Mouse (Mus musculus): ENCODE results near the gene Ncoa5. TPM values are rescaled to one million over a fixed set of nuclear protein-coding genes. Genes with fewer than 3 reads are reported as not detected.

The Ncoa5 gene
- polyA plus RNA-seq, 1 experiment: 33.0 TPM

DNA sequence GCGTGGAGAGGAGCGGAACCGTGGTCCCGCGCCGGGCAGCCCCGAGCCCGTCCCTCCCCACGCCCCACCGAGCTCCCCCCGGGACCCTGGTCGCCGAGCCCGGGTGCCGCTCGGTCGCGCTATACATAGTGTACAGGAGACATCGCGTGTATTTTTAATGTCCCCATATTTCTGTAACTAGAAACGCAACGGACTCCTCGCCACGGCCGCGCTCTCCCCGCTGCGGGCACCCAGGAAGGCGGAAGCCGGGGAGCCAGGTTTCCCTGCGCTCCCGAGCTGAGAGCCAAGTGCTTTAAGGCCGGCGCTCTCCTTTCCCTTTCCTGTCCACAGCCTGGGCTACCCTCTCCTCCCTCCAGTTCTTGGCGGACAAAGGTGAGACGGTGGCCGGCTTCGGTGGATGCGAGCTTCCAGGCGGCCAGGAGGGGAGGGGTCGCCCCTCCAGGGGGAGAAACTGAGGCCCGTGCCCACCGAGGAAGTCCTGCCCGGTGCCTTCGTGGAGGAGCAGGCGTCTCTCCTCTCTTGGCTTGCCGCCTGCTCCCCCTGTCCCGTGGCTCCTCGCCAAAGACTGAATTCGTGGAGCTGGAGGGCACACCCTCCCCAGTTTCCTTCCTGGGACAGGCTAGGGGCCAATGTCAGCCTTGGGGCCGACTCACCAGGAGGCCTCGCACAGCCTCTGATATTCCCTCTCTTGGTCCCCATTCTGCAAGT is 36.8 kb downstream of the Ncoa5 start:
- Histone ChIP-seq H3K4me1 (ENCODE audit: control insufficient read depth, insufficient read depth, low read length) (0 out of 2 replicates have a peak, but pooled peaks cover 5% of the 10 kb centered on the region), H3K4me3 (ENCODE audit: insufficient read depth, low read length) (peak overlapping the region; percentile 43), H3K27ac (ENCODE audit: insufficient read depth, low read depth, low read length) (no peak overlapping the region)
- TF ChIP-seq CTCF (IDR thresholded peaks at IDR 0.05; ENCODE audit: low read depth, low read length) (no peak), POLR2A (IDR thresholded peaks at IDR 0.05; ENCODE audit: borderline replicate concordance, low read depth, low read length) (no peak)

DNA sequence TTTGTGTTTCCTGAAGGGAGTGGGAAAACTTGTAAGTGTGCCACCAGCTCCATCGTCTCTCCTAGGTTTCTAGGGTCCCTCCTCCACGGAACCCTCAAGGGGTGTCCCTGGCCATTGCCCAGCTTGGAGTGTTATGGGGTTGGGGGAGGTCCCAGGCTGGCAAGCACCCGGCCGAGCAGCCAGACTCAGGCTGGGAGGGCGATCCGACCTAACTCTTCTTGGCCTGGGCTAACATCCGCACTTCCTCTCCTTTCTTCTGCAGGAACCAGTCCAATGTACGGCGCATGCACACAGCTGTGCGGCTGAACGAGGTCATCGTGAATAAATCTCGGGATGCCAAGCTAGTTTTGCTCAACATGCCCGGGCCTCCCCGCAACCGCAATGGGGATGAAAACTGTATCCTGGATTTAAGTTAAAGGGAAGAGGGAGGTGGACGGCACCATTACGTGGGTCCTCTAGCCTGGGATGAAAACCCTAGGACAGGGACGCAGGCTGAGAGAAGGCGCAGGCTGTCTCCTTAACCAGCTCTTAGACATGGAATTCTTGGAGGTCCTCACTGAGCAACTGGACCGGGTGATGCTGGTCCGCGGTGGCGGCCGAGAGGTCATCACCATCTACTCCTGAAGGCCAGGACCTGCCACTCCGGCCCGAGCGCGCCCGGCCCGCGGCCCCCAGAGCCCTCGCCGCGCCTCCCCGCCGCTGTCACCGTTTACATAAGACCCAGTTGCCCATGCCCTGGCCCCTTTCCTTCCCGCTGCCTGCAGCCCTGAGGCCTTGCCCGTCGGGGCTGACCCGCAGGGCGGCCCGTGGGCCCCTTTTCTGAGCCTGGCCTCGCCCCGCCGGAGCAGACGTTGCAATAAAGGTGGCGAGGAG is 37.6 kb downstream of the Ncoa5 start:
- H3K27ac ChIP-seq (ENCODE audit: insufficient read depth, low read depth, low read length): no peak overlapping the region
- H3K4me3 ChIP-seq (ENCODE audit: insufficient read depth, low read length): peak overlapping the region; percentile 43
- 0 out of 2 replicates have a peak, but pooled peaks cover 5% of the 10 kb centered on the region for H3K4me1 ChIP-seq (ENCODE audit: control insufficient read depth, insufficient read depth, low read length)
- TF ChIP-seq POLR2A (IDR thresholded peaks at IDR 0.05; ENCODE audit: borderline replicate concordance, low read depth, low read length): no peak
- no peak for TF ChIP-seq CTCF (IDR thresholded peaks at IDR 0.05; ENCODE audit: low read depth, low read length)

DNA sequence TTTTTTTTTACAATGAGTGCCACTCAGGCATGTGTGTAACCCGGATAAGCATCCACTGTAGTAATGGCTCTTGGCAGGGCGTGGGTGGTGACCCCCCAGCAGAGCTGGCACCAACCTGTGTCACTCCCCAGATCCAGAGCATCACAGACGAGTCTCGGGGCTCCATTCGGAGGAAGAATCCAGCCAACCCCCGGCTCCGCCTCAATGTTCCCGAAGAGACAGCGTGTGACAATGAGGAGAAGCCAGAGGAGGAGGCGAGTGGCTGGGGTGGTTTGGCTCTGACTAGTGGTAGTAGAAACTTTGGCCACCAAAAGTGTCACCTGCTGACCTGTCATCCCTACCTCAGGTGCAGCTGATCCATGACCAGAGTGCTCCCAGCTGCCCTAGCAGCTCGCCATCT is 38.7 kb downstream of the Ncoa5 start:
- TF ChIP-seq POLR2A (IDR thresholded peaks at IDR 0.05; ENCODE audit: borderline replicate concordance, low read depth, low read length) (no peak), CTCF (IDR thresholded peaks at IDR 0.05; ENCODE audit: low read depth, low read length) (no peak)
- Histone ChIP-seq H3K27ac (ENCODE audit: insufficient read depth, low read depth, low read length) (no peak overlapping the region), H3K4me3 (ENCODE audit: insufficient read depth, low read length) (no peak overlapping the region), H3K4me1 (ENCODE audit: control insufficient read depth, insufficient read depth, low read length) (0 out of 2 replicates have a peak, but pooled peaks cover 5% of the 10 kb centered on the region)

DNA sequence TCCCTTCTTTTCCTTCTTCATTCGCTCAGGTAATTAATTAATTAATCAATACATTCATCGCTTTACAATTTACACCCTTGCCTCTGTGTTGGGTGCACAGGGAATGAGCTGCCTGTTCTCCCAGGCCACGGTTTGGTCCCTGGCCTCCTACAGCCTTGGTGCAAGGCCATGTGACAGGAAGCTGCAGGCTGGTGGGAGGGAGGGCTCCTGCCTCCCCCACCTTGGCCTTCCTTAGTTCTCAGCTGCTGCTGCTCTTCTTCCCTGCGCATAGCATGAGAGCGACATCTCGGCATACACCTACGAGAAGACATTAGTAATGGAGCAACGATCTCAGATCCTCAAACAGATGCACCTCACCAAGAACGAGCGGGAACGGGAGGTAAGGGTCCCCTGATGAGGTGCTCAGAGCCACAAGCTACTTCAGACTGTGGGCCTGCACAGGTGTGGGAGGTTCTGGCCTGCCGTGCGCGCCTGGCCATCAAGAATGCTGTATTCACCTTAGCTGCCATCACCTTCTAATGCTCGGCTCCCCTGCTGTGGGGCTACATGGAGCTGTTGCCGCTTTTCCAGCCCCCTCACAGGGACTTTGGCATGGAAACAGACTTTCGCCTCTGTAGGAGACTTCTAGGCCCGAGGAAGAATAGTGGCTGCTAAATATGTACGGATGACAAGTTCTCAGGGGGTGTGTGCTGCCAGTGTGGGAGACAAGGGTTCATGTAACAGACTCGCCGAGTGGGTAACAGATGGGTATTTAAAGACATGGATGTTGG is 39.8 kb downstream of the Ncoa5 start:
- Histone ChIP-seq H3K4me3 (ENCODE audit: insufficient read depth, low read length) (no peak overlapping the region), H3K27ac (ENCODE audit: insufficient read depth, low read depth, low read length) (no peak overlapping the region), H3K4me1 (ENCODE audit: control insufficient read depth, insufficient read depth, low read length) (0 out of 2 replicates have a peak, but pooled peaks cover 5% of the 10 kb centered on the region)
- no peak for TF ChIP-seq CTCF (IDR thresholded peaks at IDR 0.05; ENCODE audit: low read depth, low read length)
- no peak for TF ChIP-seq POLR2A (IDR thresholded peaks at IDR 0.05; ENCODE audit: borderline replicate concordance, low read depth, low read length)

- Histone ChIP-seq H3K4me3 (ENCODE audit: insufficient read depth, low read length) (no peak overlapping the region), H3K27ac (ENCODE audit: insufficient read depth, low read depth, low read length) (no peak overlapping the region), H3K4me1 (ENCODE audit: control insufficient read depth, insufficient read depth, low read length) (0 out of 2 replicates have a peak, but pooled peaks cover 5% of the 10 kb centered on the region)
- TF ChIP-seq POLR2A (IDR thresholded peaks at IDR 0.05; ENCODE audit: borderline replicate concordance, low read depth, low read length) (no peak), CTCF (IDR thresholded peaks at IDR 0.05; ENCODE audit: low read depth, low read length) (no peak)
These were observed 40.5 kb downstream of the Ncoa5 start for GRCm38 (mm10) chr2:164994156-164994555.

GRCm38 (mm10) chr2:164991808-164992207 is 42.9 kb downstream of the Ncoa5 start:
- TF ChIP-seq POLR2A (IDR thresholded peaks at IDR 0.05; ENCODE audit: borderline replicate concordance, low read depth, low read length): no peak
- no peak for TF ChIP-seq CTCF (IDR thresholded peaks at IDR 0.05; ENCODE audit: low read depth, low read length)
- H3K4me1 ChIP-seq (ENCODE audit: control insufficient read depth, insufficient read depth, low read length): no peaks in the 10 kb centered on the region
- H3K4me3 ChIP-seq (ENCODE audit: insufficient read depth, low read length): no peak overlapping the region
- no peak overlapping the region for H3K27ac ChIP-seq (ENCODE audit: insufficient read depth, low read depth, low read length)

GRCm38 (mm10) chr2:164991111-164991510 is 43.6 kb downstream of the Ncoa5 start:
- no peak overlapping the region for H3K27ac ChIP-seq (ENCODE audit: insufficient read depth, low read depth, low read length)
- no peak for TF ChIP-seq CTCF (IDR thresholded peaks at IDR 0.05; ENCODE audit: low read depth, low read length)
- TF ChIP-seq POLR2A (IDR thresholded peaks at IDR 0.05; ENCODE audit: borderline replicate concordance, low read depth, low read length): no peak
- H3K4me3 ChIP-seq (ENCODE audit: insufficient read depth, low read length): no peak overlapping the region
- H3K4me1 ChIP-seq (ENCODE audit: control insufficient read depth, insufficient read depth, low read length): no peaks in the 10 kb centered on the region

GRCm38 (mm10) chr2:164988777-164989176 is 45.9 kb downstream of the Ncoa5 start:
- TF ChIP-seq CTCF (IDR thresholded peaks at IDR 0.05; ENCODE audit: low read depth, low read length) (no peak), POLR2A (IDR thresholded peaks at IDR 0.05; ENCODE audit: borderline replicate concordance, low read depth, low read length) (no peak)
- Histone ChIP-seq H3K27ac (ENCODE audit: insufficient read depth, low read depth, low read length) (no peak overlapping the region), H3K4me3 (ENCODE audit: insufficient read depth, low read length) (no peak overlapping the region), H3K4me1 (ENCODE audit: control insufficient read depth, insufficient read depth, low read length) (no peaks in the 10 kb centered on the region)

DNA sequence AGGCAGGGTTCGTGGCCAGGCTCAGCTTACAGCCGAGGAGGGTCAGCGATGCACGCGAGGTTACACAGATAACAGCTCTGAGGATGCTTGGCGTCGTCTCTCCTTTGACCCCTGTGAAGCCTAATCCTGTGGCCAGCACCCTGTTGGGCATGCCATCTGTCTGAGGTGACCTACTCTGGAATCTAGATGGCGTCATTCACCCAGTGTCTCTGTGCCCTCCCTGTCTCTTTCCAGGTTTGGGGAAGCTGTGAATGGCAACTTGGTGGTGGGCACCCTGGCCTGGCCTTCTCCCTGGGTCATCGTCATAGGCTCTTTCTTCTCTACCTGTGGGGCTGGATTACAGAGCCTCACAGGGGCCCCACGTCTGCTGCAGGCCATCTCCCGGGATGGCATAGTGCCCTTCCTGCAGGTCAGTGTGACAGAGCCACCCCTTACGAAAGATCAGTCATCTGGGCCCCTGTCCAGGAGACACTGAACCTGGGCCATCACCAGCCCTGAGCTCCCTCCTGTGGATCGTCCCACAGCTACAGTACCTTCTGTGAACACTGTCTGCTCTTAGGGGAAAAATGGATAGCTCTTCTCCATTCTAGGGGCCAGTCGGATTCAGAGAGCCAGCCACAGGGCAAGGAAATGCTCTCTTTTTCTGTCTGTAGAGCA is 48.2 kb downstream of the Ncoa5 start:
- no peak overlapping the region for H3K4me3 ChIP-seq (ENCODE audit: insufficient read depth, low read length)
- H3K27ac ChIP-seq (ENCODE audit: insufficient read depth, low read depth, low read length): no peak overlapping the region
- TF ChIP-seq POLR2A (IDR thresholded peaks at IDR 0.05; ENCODE audit: borderline replicate concordance, low read depth, low read length) (no peak), CTCF (IDR thresholded peaks at IDR 0.05; ENCODE audit: low read depth, low read length) (no peak)
- no peaks in the 10 kb centered on the region for H3K4me1 ChIP-seq (ENCODE audit: control insufficient read depth, insufficient read depth, low read length)
